Mouse (Mus musculus) heart, postnatal 14 days (tissue): ENCODE data around the gene B3gnt6. TPM values are rescaled to one million over a fixed set of nuclear protein-coding genes. Genes with fewer than 3 reads are reported as not detected.

Source experiments
- DNase-seq, 2 experiments: peaks; one replicate each; pipeline ENCODE4 v3.0.0; 2021 to 2022
- intact Hi-C: fragments of 180-260 bp; cut with DNase I; formaldehyde crosslinking; loops from one replicate; pipeline ENCODE4 v1.15.1; 2025
- total RNA-seq, 2 experiments: library from RNA; stranded (reverse); gene quantifications; 2 replicates each; pipeline ENCODE4 v1.2.3; 2021

The B3gnt6 gene
- total RNA-seq, 2 experiments from 2014 or later, result not detected

GRCm38 (mm10) chr7:98177929-98178559, 21.2 kb downstream of the B3gnt6 start, which contains the start of gene Capn5:
Gene Capn5, minus strand, starts transcription at chr7:98178274.
- intact Hi-C loops, result no loop called here
- DNase-seq, result peak; percentile 60 to 72

GRCm38 (mm10) chr7:98177566-98177928, 21.7 kb downstream of the B3gnt6 start:
- no peak for DNase-seq
- intact Hi-C loops, result no loop called here

- DNase-seq, result no peak
- intact Hi-C loops, result no loop called here
Measured at GRCm38 (mm10) chr7:98177071-98177485, 22.2 kb downstream of the B3gnt6 start.

GRCm38 (mm10) chr7:98176322-98177070, 22.8 kb downstream of the B3gnt6 start:
- DNase-seq, result no peak
- intact Hi-C loops, result no loop called here

- intact Hi-C loops, result no loop called here
- DNase-seq, result no peak
Measured at GRCm38 (mm10) chr7:98174883-98175755, 24.2 kb downstream of the B3gnt6 start.

- intact Hi-C loops, result no loop called here
- no peak for DNase-seq
Measured at GRCm38 (mm10) chr7:98173408-98173807, 25.9 kb downstream of the B3gnt6 start.

- intact Hi-C loops, result no loop called here
- DNase-seq, result no peak
Measured at GRCm38 (mm10) chr7:98172661-98173060, 26.6 kb downstream of the B3gnt6 start.

GRCm38 (mm10) chr7:98171141-98172073, 27.9 kb downstream of the B3gnt6 start:
- peak; percentile 51 to 64 for DNase-seq
- intact Hi-C loops, result no loop called here

GRCm38 (mm10) chr7:98164999-98165528, 34.2 kb downstream of the B3gnt6 start:
- intact Hi-C loops, result no loop called here
- DNase-seq, result peak in 1 of 2 experiments; percentile 22

GRCm38 (mm10) chr7:98164382-98164998, 34.8 kb downstream of the B3gnt6 start:
- intact Hi-C loops, result no loop called here
- DNase-seq, result no peak

- intact Hi-C loops, result no loop called here
- DNase-seq, result no peak
Measured at GRCm38 (mm10) chr7:98163700-98164099, 35.6 kb downstream of the B3gnt6 start.

- intact Hi-C loops, result no loop called here
- DNase-seq, result no peak
Measured at GRCm38 (mm10) chr7:98162239-98162638, 37.0 kb downstream of the B3gnt6 start.

- intact Hi-C loops, result no loop called here
- peak in 1 of 2 experiments; percentile 46 for DNase-seq
Measured at GRCm38 (mm10) chr7:98160041-98160740, 39.1 kb downstream of the B3gnt6 start.

GRCm38 (mm10) chr7:98158481-98158880, 40.8 kb downstream of the B3gnt6 start:
- intact Hi-C loops, result no loop called here

GRCm38 (mm10) chr7:98157636-98158332, 41.5 kb downstream of the B3gnt6 start:
- intact Hi-C loops, result no loop called here
- DNase-seq, result no peak

More at GRCm38 (mm10) chr7:98158481-98158880, 40.8 kb downstream of the B3gnt6 start:
- no peak for DNase-seq

GRCm38 (mm10) chr7:98156280-98156665, 43.0 kb downstream of the B3gnt6 start:
- no peak for DNase-seq
- intact Hi-C loops, result no loop called here

GRCm38 (mm10) chr7:98155546-98156279, 43.6 kb downstream of the B3gnt6 start:
- intact Hi-C loops, result loop anchor here (1.0 to 2.0 kb wide), 2 partner anchors 37 to 185 kb away; no protein-coding TSS in a partner anchor

More at GRCm38 (mm10) chr7:98155546-98156279, 43.6 kb downstream of the B3gnt6 start:
- DNase-seq, result peak; percentile 75 to 83
